Comparison of ENCODE assay signal across 29 mouse cellular contexts in genomic region chr9:96275543-96275942, GRCm38 (mm10).
DNase-seq lines count a peak whose midpoint lies in the region; ATAC-seq and TF ChIP-seq lines count a peak whose summit lies in the region.
"Had no signal": no experiment of that assay in that cellular context is flagged by ENCODE, and none has a peak within 500 bp of the region (broad histone marks: within the 10 kb centered on the region; RNA-seq: fewer than 3 reads in every experiment).

No protein-coding gene starts in this region.

- peak overlapping the region; percentile 19; the same call in 1 of the 2 replicates for H3K27ac ChIP-seq in kidney, embryonic 16.5 days (ENCODE audit: low read length)
- no peak overlapping the region for H3K27ac ChIP-seq in liver, embryonic 13.5 days
- H3K27ac ChIP-seq in midbrain, postnatal 0 days (ENCODE audit: low read depth, low read length), result no peak overlapping the region
- H3K27ac ChIP-seq: embryonic facial prominence, embryonic 10.5 days; embryonic facial prominence, embryonic 13.5 days; forebrain, embryonic 10.5 days; forebrain, embryonic 13.5 days; heart, adult 2 months; heart, embryonic 10.5 days; heart, embryonic 13.5 days; hindbrain, embryonic 14.5 days had no signal

- no peak overlapping the region for H3K9ac ChIP-seq in kidney, embryonic 16.5 days (replicated peaks; ENCODE audit: low read length)
- H3K9ac ChIP-seq in liver, embryonic 13.5 days, result no peak overlapping the region
- H3K9ac ChIP-seq in midbrain, postnatal 0 days (replicated peaks; ENCODE audit: low read length, poor library complexity, severe bottlenecking), result no peak overlapping the region
- H3K9ac ChIP-seq: embryonic facial prominence, embryonic 13.5 days; forebrain, embryonic 13.5 days; heart, embryonic 13.5 days; hindbrain, embryonic 14.5 days had no signal

- 0 out of 2 replicates have a peak, but pooled peaks cover 4% of the 10 kb centered on the region for H3K4me1 ChIP-seq in kidney, embryonic 16.5 days (ENCODE audit: insufficient read depth, low read length)
- peaks cover 45% of the 10 kb centered on the region for H3K4me1 ChIP-seq in liver, embryonic 13.5 days (replicated peaks)
- no peaks in the 10 kb centered on the region for H3K4me1 ChIP-seq in midbrain, postnatal 0 days (ENCODE audit: insufficient read depth, low read length)
- H3K4me1 ChIP-seq: embryonic facial prominence, embryonic 10.5 days; embryonic facial prominence, embryonic 13.5 days; forebrain, embryonic 10.5 days; forebrain, embryonic 13.5 days; heart, embryonic 10.5 days had no signal

- H3K36me3 ChIP-seq in kidney, embryonic 16.5 days (ENCODE audit: insufficient read depth, low read length), result 0 out of 2 replicates have a peak, but pooled peaks cover 2% of the 10 kb centered on the region
- H3K36me3 ChIP-seq in liver, embryonic 13.5 days, result peaks cover 62% of the 10 kb centered on the region
- no peaks in the 10 kb centered on the region for H3K36me3 ChIP-seq in midbrain, postnatal 0 days (ENCODE audit: insufficient read depth, low read length)
- H3K36me3 ChIP-seq: embryonic facial prominence, embryonic 13.5 days; heart, embryonic 13.5 days had no signal

- H3K4me3 ChIP-seq in kidney, embryonic 16.5 days (ENCODE audit: low read length), result no peak overlapping the region
- no peak overlapping the region for H3K4me3 ChIP-seq in liver, embryonic 13.5 days (replicated peaks)
- no peak overlapping the region for H3K4me3 ChIP-seq in midbrain, postnatal 0 days (ENCODE audit: low read depth, low read length)
- H3K4me3 ChIP-seq: embryonic facial prominence, embryonic 10.5 days; embryonic facial prominence, embryonic 13.5 days; forebrain, embryonic 10.5 days; forebrain, embryonic 13.5 days; heart, adult 2 months; heart, embryonic 10.5 days; heart, embryonic 13.5 days had no signal

- no peak for TF ChIP-seq CTCF in midbrain, postnatal 0 days (IDR thresholded peaks at IDR 0.05)

- no peaks in the 10 kb centered on the region for H3K9me3 ChIP-seq in kidney, embryonic 16.5 days (ENCODE audit: low read length)
- no peaks in the 10 kb centered on the region for H3K9me3 ChIP-seq in liver, embryonic 13.5 days (replicated peaks)
- no peaks in the 10 kb centered on the region for H3K9me3 ChIP-seq in midbrain, postnatal 0 days (ENCODE audit: low read length)
- H3K9me3 ChIP-seq: embryonic facial prominence, embryonic 10.5 days; embryonic facial prominence, embryonic 13.5 days; forebrain, embryonic 10.5 days; forebrain, embryonic 13.5 days; heart, embryonic 10.5 days; heart, embryonic 13.5 days had no signal

- DNase-seq in kidney, postnatal 14 days, result no peak
- no peak for DNase-seq in liver, embryonic 13.5 days
- DNase-seq in liver, result no peak
- DNase-seq in midbrain, postnatal 0 days (ENCODE audit: low spot score), result no peak
- DNase-seq: adrenal gland, adult 8-10 months; adrenal gland, postnatal 25 days; cerebellum, adult 11-12 months; cerebellum, adult 8-10 months; cerebellum, postnatal 10 days; cerebellum, postnatal 36 days; embryo, embryonic 11 days; gastrocnemius, postnatal 10 days; gastrocnemius, postnatal 36 days; heart, adult 2 months; heart, postnatal 14 days; heart, postnatal 4 days had no signal

- no peak overlapping the region for H3K4me2 ChIP-seq in kidney, embryonic 16.5 days (replicated peaks; ENCODE audit: low read depth, low read length)
- no peak overlapping the region for H3K4me2 ChIP-seq in liver, embryonic 13.5 days
- no peak overlapping the region for H3K4me2 ChIP-seq in midbrain, postnatal 0 days (ENCODE audit: low read depth, low read length, poor library complexity, severe bottlenecking)
- H3K4me2 ChIP-seq: embryonic facial prominence, embryonic 13.5 days; forebrain, embryonic 13.5 days; heart, embryonic 13.5 days; hindbrain, embryonic 14.5 days had no signal

- peak; percentile 31; the same call in 1 of the 2 replicates for ATAC-seq in kidney, embryonic 16.5 days (ENCODE audit: low FRiP score, low TSS enrichment)
- peak; percentile 45; the same call in 1 of the 2 replicates for ATAC-seq in liver, embryonic 13.5 days (ENCODE audit: low read depth)
- 0 out of 2 replicates have a peak, but pooled peaks have one; percentile 36 for ATAC-seq in erythroblast, adult 5-6 weeks (replicated peaks; ENCODE audit: low FRiP score, poor library complexity, severe bottlenecking)
- 0 out of 2 replicates have a peak, but pooled peaks have one; percentile 14 for ATAC-seq in megakaryocyte-erythroid progenitor cell, adult 5-6 weeks (replicated peaks; ENCODE audit: low FRiP score, low TSS enrichment, poor library complexity, severe bottlenecking)
- no peak for ATAC-seq in midbrain, postnatal 0 days (ENCODE audit: low FRiP score)
- ATAC-seq: activated CD4-positive, CD25-positive, alpha-beta regulatory T cell, adult 4 months; CD4-positive, CD25-positive, alpha-beta regulatory T cell, adult 4 months; forebrain, embryonic 13.5 days; forebrain, embryonic 16.5 days had no signal

- no peaks in the 10 kb centered on the region for H3K27me3 ChIP-seq in kidney, embryonic 16.5 days (ENCODE audit: insufficient read depth, low read length)
- H3K27me3 ChIP-seq in liver, embryonic 13.5 days, result no peaks in the 10 kb centered on the region
- no peaks in the 10 kb centered on the region for H3K27me3 ChIP-seq in midbrain, postnatal 0 days (ENCODE audit: insufficient read depth, low read length)
- H3K27me3 ChIP-seq: embryonic facial prominence, embryonic 13.5 days; forebrain, embryonic 13.5 days; heart, embryonic 13.5 days had no signal
